Mouse (Mus musculus) monocyte, adult 5-6 weeks (primary cell): Measurements from ENCODE around the gene Gm10842. TPM values are rescaled to one million over a fixed set of nuclear protein-coding genes. Genes with fewer than 3 reads are reported as not detected.

Experiments
- ATAC-seq: fragments of 153-309, 156-312 bp; replicated peaks from 2 replicates; pipeline ENCODE4 v1.8.0; 2017; ENCODE audit warnings: mild to moderate bottlenecking; ENCODE audit not compliant: low TSS enrichment, insufficient number of reproducible peaks, severe bottlenecking, poor library complexity, low FRiP score
- total RNA-seq: library from RNA; stranded (forward); fragments of 200-1000, 200-491, 200-594 nt; gene quantifications from 3 replicates; pipeline ENCODE4 v1.2.3, GENCODE M21; 2017

Gm10842 gene
- total RNA-seq, 1 experiment from 2014 or later: not detected

DNA sequence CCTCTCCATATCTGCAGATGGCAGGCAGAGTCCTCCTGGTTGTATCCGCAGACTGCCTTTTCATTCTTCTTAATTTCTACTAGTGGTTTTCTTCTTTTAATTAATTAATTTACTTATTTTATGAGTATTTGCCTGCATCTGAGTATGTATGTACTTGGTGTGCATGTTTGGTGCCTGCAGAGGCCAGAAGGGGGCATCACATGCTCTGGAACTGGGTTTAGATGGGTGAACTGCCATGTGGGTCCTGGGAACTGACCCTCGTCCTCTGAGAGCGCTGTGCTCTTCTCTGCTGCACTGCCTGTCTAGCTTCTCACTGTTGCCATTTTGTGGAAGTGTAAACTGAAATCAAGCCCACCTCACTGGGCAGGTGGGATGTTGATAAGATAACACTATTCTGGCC, 38.0 kb downstream of the Gm10842 start:
- ATAC-seq: no peak

DNA sequence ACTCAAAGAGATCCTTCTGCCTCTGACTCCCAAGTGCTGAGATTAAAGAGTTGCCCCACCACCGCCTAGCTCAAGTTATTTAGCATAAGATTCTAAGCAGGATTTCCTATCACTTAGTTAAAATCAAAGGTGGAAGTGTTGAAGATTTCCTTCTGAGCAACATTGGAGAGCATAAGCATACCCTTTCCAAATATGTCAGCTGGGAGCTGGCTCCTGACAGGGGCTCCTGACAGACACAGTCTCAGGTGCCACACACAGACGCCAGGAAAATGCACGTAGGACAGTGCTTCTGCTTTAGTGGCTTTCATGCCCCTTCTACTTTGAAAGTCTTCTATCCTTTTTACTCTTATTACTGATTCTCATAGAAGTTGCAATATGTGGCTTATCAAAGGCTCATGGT, 45.5 kb downstream of the Gm10842 start:
- ATAC-seq: no peak

Other genes with a start within 250 kb of the Gm10842 start
- not detected in 3 replicates for gene Efcab3, start 83.3 kb upstream of the Gm10842 start, total RNA-seq
- gene Mettl2, start 20.5 kb upstream of the Gm10842 start, total RNA-seq: 10.0 to 17.4 TPM (median 12.2 TPM) in 3 replicates
- 121 to 139 TPM (median 122 TPM) in 3 replicates for gene Tlk2, start 31.9 kb downstream of the Gm10842 start, total RNA-seq
- 0.11 to 0.58 TPM (median 0.38 TPM) in 3 replicates for gene Mrc2, start 145.8 kb downstream of the Gm10842 start, total RNA-seq